Mouse (Mus musculus): ENCODE measurements around the gene Exoc3.

The Exoc3 gene

GRCm38 (mm10) chr13:74208317-74208985 is at the start of gene Exoc3:
TSS of gene Exoc3 (minus strand) at chr13:74208732.
- peak; percentile 89 for DNase-seq

GRCm38 (mm10) chr13:74246494-74246893 is 38.0 kb upstream of the Exoc3 start:
- DNase-seq = no peak

GRCm38 (mm10) chr13:74245899-74246231 is 37.3 kb upstream of the Exoc3 start:
- no peak for DNase-seq

- peak; percentile 63 for DNase-seq
These were observed 36.8 kb upstream of the Exoc3 start for GRCm38 (mm10) chr13:74245214-74245898.

- no peak for DNase-seq
These were observed 29.0 kb upstream of the Exoc3 start for GRCm38 (mm10) chr13:74237574-74237973.

- DNase-seq = no peak
These were observed 12.1 kb upstream of the Exoc3 start for GRCm38 (mm10) chr13:74220659-74221058.

- DNase-seq = no peak
These were observed 9.9 kb upstream of the Exoc3 start for GRCm38 (mm10) chr13:74218441-74218840.

GRCm38 (mm10) chr13:74208986-74209345 is 434 bp upstream of the Exoc3 start:
- DNase-seq = no peak

- no peak for DNase-seq
These were observed 12.1 kb downstream of the Exoc3 start for GRCm38 (mm10) chr13:74196451-74196850.

GRCm38 (mm10) chr13:74192613-74193012 is 15.9 kb downstream of the Exoc3 start:
- peak; percentile 6 for DNase-seq

- no peak for DNase-seq
These were observed 25.4 kb downstream of the Exoc3 start for GRCm38 (mm10) chr13:74183011-74183695.

GRCm38 (mm10) chr13:74172036-74172435 is 36.5 kb downstream of the Exoc3 start:
- DNase-seq = no peak

GRCm38 (mm10) chr13:74169446-74170164 is 38.9 kb downstream of the Exoc3 start:
- no peak for DNase-seq

GRCm38 (mm10) chr13:74167492-74167891 is 41.0 kb downstream of the Exoc3 start:
- peak; percentile 2 for DNase-seq

GRCm38 (mm10) chr13:74167057-74167413 is 41.5 kb downstream of the Exoc3 start:
- DNase-seq = no peak

GRCm38 (mm10) chr13:74166348-74167056 is 42.0 kb downstream of the Exoc3 start:
- peak; percentile 47 for DNase-seq

GRCm38 (mm10) chr13:74147327-74147726 is 61.2 kb downstream of the Exoc3 start:
- DNase-seq = no peak

GRCm38 (mm10) chr13:74145983-74146622 is 62.4 kb downstream of the Exoc3 start:
- DNase-seq = no peak

GRCm38 (mm10) chr13:74144120-74144884 is 64.2 kb downstream of the Exoc3 start:
- DNase-seq = no peak

GRCm38 (mm10) chr13:74143282-74143681 is 65.2 kb downstream of the Exoc3 start:
- DNase-seq = no peak

- DNase-seq = no peak
These were observed 67.7 kb downstream of the Exoc3 start for GRCm38 (mm10) chr13:74140793-74141192.

All from lung, postnatal 14 days (tissue).